Mouse (Mus musculus) intestine, embryonic 15.5 days (tissue): ENCODE results near the gene Gnb5. TPM values are rescaled to one million over a fixed set of nuclear protein-coding genes. Genes with fewer than 3 reads are reported as not detected.
A peak's percentile ranks its signal among the peaks of the same experiment; 100 is the strongest.

Source experiments
- ATAC-seq: fragments of 200-750 bp; cut with Nextera tagmentation; 2 replicates; pipeline ENCODE4 v1.8.0; 2017; ENCODE audit warnings: moderate TSS enrichment, moderate library complexity
- H3K27ac ChIP-seq: fragments of 300-500 bp; sonication (generic); 2 replicates; pipeline ENCODE4 v1.5.1; 2015; ENCODE audit warnings: mild to moderate bottlenecking, inconsistent platforms
- H3K27me3 ChIP-seq: fragments of 300-500 bp; sonication (generic); replicated peaks from 2 replicates; pipeline ENCODE4 v1.6.1; 2015; ENCODE audit warnings: inconsistent platforms
- H3K36me3 ChIP-seq: fragments of 300-500 bp; sonication (generic); 2 replicates; pipeline ENCODE4 v1.6.1; 2015; ENCODE audit warnings: inconsistent platforms
- H3K4me1 ChIP-seq: fragments of 300-500 bp; sonication (generic); replicated peaks from 2 replicates; pipeline ENCODE4 v1.6.1; 2015; ENCODE audit warnings: inconsistent platforms
- H3K4me2 ChIP-seq: fragments of 300-500 bp; sonication (generic); replicated peaks from 2 replicates; pipeline ENCODE4 v1.6.1; 2015; ENCODE audit warnings: mild to moderate bottlenecking, inconsistent platforms
- H3K4me3 ChIP-seq: fragments of 300-500 bp; sonication (generic); replicated peaks from 2 replicates; pipeline ENCODE4 v1.5.1; 2015; ENCODE audit warnings: inconsistent platforms
- H3K9ac ChIP-seq: fragments of 300-500 bp; sonication (generic); 2 replicates; pipeline ENCODE4 v1.6.1; 2015; ENCODE audit warnings: inconsistent platforms
- H3K9me3 ChIP-seq: fragments of 300-500 bp; sonication (generic); 2 replicates; pipeline ENCODE4 v1.6.1; 2016; ENCODE audit warnings: inconsistent platforms
- WGBS: fragments of 180-500 bp; shearing (Covaris S2); methylation state at CpG from one replicate; pipeline ENCODE4 v1.1.7; 2015; 5-methylcytosine and 5-hydroxymethylcytosine counted together
- polyA plus RNA-seq: library from polyadenylated mRNA; unstranded; fragments of >200 nt; fragmentation: Nextera tagmentation; extraction: Ambion mirVana; gene quantifications from 2 replicates; pipeline ENCODE4 v1.2.1, GENCODE M21; 2015

The Gnb5 gene
- 18.5 and 20.3 TPM in 2 replicates for polyA plus RNA-seq

DNA sequence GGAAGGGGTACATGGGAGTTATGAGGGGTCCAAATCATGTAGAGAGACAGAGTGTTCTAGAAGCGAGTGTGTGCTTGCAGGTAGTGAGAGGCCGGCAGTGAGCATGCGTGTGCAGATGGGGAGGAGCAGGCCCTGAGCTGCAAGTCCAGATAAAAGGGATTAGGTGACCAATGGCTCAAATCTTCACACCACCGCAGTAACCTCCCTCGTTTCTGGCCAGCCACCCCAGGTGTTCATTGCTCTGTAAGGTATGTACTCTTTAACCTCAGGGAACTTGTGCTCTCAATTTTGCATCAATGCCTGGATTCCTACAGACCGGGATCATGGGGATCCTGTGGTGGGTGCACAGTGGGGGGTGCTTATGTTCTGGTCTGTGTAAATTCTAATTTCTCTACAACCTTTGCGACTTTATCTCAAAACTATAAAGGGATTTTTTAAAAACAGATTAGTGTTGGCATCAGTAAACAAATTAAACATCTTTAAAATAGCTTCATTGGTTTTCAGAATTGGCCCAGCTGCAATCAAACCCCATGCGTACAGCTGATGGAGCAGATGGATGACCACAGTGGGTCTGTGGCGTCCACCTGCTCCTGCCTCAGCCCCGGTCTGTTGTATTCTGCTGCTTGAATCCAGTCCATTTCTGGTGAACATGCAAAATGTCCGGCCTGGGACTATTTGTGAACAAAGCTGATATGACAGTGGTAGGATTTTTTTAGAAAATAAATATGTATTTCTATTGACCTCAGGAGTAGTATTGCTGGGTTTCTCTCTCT lies at the start of gene Gnb5:
Gene Gnb5 (plus strand): TSS at position 163 of the 773 bp plus-strand sequence.
- Histone ChIP-seq H3K4me1 (no peaks in the 10 kb centered on the region), H3K4me2 (no peak within 1 kb of the TSS), H3K27me3 (no peaks in the 10 kb centered on the region), H3K27ac (no peak within 1 kb of the TSS), H3K4me3 (no peak within 1 kb of the TSS), H3K9ac (no peak within 1 kb of the TSS), H3K9me3 (no peaks in the 10 kb centered on the region), H3K36me3 (no peaks in the 10 kb centered on the region)
- ATAC-seq = no peak
- WGBS = 84% methylated on average over 11 of the region's 11 CpGs

DNA sequence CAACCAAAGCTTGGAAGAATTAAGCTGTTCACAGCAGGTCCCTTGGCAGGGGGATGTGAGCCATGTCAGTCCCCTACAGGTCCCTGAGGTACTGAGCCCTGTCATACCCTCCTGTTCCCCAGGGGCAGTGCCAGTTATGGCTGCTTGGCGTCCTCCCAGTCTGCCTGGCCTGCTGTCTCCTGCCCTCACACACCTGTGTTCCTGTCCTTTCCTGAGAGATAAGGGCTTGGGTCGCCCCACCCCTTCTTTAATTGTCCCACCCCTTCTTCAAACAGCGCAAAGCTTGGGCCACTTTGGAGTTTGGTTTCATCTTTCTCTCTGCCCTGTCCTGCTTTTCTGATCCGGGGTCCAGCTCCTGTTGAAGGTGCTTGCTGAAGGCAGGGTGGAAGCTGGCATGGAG lies 47.3 kb upstream of the Gnb5 start:
- H3K36me3 ChIP-seq = no peaks in the 10 kb centered on the region
- H3K27ac ChIP-seq = no peak overlapping the region
- H3K27me3 ChIP-seq = no peaks in the 10 kb centered on the region
- no peak overlapping the region for H3K4me3 ChIP-seq
- H3K9me3 ChIP-seq = no peaks in the 10 kb centered on the region
- ATAC-seq = peak; percentile 48; the same call in 1 of the 2 replicates
- peaks cover 4% of the 10 kb centered on the region; the same call in 1 of the 2 replicates for H3K4me1 ChIP-seq
- no peak overlapping the region for H3K9ac ChIP-seq
- WGBS = 37% methylated on average over 4 of the region's 4 CpGs
- no peak overlapping the region for H3K4me2 ChIP-seq

DNA sequence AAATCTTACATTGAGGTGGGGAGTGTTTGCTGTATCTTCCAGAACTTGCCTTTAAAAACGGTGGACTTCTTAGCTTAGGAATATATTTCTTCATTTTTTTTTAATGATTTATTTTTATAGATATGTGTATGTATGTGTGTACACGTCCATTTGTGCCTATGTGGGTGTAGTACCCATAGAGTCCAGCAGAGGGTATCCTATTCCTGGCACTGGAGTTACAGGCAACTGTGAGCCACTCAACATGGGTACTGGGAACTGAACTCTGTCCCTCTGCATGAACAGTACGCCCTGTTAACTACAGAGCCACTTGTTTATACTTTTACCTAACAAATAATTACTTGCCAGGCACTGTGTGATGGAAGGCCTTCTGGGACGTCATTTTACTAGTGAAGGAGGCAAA lies 46.4 kb upstream of the Gnb5 start:
- ATAC-seq = no peak
- no peak overlapping the region for H3K9ac ChIP-seq
- H3K36me3 ChIP-seq = no peaks in the 10 kb centered on the region
- no peak overlapping the region for H3K4me3 ChIP-seq
- no peak overlapping the region for H3K4me2 ChIP-seq
- H3K9me3 ChIP-seq = no peaks in the 10 kb centered on the region
- H3K27ac ChIP-seq = no peak overlapping the region
- H3K27me3 ChIP-seq = no peaks in the 10 kb centered on the region
- H3K4me1 ChIP-seq = peaks cover 4% of the 10 kb centered on the region; the same call in 1 of the 2 replicates
- 81% methylated on average over 4 of the region's 4 CpGs for WGBS

DNA sequence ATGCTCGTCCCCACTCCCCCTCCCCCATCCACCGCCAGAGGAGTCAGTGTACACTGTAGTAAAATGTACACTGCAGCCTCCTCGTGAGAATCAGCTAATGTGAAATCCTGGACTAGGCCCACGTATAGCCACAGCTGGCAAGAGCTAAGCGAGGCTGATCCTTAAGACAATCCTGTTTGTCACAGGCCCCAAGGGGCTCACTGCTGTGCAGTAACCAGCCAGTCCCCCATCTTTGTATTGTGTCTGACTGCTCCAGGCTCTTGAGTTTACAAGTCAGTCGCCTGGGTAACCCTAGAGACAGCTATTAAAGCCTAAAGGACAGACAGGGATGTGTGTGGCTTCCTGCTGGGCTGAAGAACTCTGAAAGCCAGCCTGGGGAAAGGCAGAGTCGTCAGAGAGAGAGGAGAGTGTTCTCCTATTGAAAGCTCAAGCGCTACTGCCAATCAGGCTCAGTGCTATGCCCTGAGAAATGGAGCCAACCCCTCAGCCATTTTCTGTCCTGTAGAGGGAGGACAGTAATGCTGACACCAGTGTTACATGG lies 44.7 kb upstream of the Gnb5 start:
- Histone ChIP-seq H3K27me3 (no peaks in the 10 kb centered on the region), H3K4me1 (peaks cover 4% of the 10 kb centered on the region; the same call in 1 of the 2 replicates), H3K9me3 (no peaks in the 10 kb centered on the region), H3K9ac (no peak overlapping the region), H3K36me3 (no peaks in the 10 kb centered on the region), H3K27ac (no peak overlapping the region), H3K4me2 (no peak overlapping the region), H3K4me3 (no peak overlapping the region)
- 26% methylated on average over 8 of the region's 8 CpGs for WGBS
- no peak for ATAC-seq

DNA sequence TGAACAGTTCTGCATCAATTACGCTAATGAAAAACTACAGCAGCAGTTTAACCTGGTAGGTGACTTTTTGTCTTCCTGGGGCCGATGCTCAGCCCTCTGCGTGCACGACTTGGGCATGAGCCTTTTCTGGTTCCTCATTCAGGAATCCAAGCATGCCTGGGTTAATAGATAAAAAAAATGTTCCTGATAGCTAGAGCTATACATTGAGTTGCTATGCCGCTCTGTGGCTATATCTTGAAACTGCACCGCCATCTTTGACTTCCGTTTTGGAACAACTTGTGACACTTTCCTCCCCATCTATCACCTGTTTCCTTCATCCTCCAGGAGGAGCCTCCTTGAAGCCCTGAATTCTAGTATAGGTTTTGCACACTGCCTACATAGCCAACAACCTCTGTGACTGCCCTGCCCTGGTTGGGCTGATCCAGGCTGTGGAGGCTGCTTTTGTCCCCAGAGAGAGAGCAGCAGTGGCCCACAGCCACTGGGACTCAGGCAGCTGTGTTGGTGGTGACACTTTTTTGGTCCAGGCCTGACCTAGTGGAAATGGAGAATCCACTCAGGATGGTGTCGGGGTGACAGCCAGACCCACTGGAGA lies 43.8 kb upstream of the Gnb5 start:
- WGBS = 73% methylated on average over 8 of the region's 8 CpGs
- ATAC-seq = no peak
- no peaks in the 10 kb centered on the region for H3K27me3 ChIP-seq
- no peak overlapping the region for H3K4me2 ChIP-seq
- no peak overlapping the region for H3K9ac ChIP-seq
- H3K4me3 ChIP-seq = no peak overlapping the region
- no peak overlapping the region for H3K27ac ChIP-seq
- H3K9me3 ChIP-seq = no peaks in the 10 kb centered on the region
- peaks cover 4% of the 10 kb centered on the region; the same call in 1 of the 2 replicates for H3K4me1 ChIP-seq
- H3K36me3 ChIP-seq = no peaks in the 10 kb centered on the region

DNA sequence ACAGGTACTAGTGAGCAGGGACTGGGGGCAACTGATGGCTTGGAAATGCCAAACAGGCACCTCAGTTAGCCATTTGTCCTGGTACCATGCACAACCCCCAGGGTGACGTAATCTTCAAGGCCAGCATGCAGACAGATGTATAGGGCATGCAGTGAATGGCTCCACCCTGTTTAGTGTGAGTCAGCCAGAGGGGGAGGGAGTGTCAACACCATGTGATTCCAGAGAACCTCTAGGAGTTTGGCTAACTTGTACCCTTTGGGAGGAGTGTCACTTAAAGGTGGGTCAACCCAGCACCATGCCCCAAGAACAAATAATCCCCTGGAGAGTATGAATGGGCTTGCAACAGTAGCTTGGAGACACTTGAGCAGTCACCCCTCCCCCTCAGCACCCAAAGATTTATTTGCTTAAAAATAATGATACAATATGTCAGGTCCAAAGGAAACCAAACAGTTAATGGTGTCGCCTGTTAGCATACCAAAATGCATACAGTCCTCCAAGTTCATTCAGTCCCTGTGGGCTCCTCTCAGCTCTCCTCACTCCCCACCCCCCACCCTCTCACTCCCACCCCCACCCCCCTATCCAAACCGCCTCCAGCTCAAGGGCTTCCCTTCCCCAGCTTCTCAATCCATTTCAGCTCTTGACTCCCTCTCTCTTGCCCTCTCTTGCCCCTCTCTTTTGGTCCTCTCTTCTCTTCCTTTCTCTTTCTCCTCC lies 41.9 kb upstream of the Gnb5 start:
- Histone ChIP-seq H3K9ac (no peak overlapping the region), H3K4me2 (no peak overlapping the region), H3K27me3 (no peaks in the 10 kb centered on the region), H3K27ac (no peak overlapping the region), H3K36me3 (no peaks in the 10 kb centered on the region), H3K4me3 (no peak overlapping the region), H3K9me3 (no peaks in the 10 kb centered on the region), H3K4me1 (peaks cover 4% of the 10 kb centered on the region; the same call in 1 of the 2 replicates)
- peak; percentile 86 for ATAC-seq
- 46% methylated on average over 3 of the region's 3 CpGs for WGBS

DNA sequence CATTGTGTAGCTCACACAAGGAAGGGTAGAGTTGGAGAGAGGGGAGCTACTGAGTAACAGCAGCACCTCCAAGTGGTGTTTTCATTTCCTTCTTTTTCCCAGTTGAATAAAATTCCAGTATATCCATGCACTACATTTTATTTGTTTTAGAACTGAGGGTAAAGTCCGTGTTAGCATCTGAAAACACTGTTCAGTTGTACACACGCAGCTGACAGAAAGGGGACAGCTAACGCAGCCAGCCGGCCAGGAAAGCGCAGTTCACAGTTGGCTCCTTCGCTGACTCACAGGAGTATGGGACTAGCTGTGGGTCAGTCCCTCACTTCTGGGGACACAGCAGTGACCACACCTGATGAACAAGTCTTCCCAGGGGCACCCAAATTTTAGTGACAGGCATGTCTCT lies 38.9 kb upstream of the Gnb5 start:
- H3K27me3 ChIP-seq = no peaks in the 10 kb centered on the region
- WGBS = 68% methylated on average over 6 of the region's 6 CpGs
- H3K4me2 ChIP-seq = no peak overlapping the region
- H3K4me3 ChIP-seq = no peak overlapping the region
- no peak overlapping the region for H3K9ac ChIP-seq
- H3K36me3 ChIP-seq = no peaks in the 10 kb centered on the region
- no peak for ATAC-seq
- no peaks in the 10 kb centered on the region for H3K4me1 ChIP-seq
- H3K27ac ChIP-seq = no peak overlapping the region
- no peaks in the 10 kb centered on the region for H3K9me3 ChIP-seq

DNA sequence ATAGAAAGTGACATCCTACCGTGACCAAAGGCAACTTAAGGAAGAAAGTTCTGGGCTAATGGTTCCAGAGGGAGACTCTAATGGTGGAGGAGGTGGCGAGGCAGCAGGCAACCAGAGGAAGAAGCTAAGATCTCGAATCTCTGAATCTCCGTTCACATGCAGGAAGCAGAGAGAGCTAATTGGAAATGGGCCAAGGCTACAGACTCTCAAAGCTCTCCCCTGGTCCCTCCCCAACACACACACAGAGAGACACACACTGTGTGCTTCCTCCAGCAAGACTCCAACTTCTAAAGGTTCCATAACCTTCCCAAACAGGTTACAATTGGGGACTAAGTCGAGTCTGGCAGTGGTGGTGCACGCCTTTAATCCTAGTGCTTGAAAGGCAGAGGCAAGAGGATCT lies 35.7 kb upstream of the Gnb5 start:
- H3K27ac ChIP-seq = no peak overlapping the region
- no peaks in the 10 kb centered on the region for H3K27me3 ChIP-seq
- no peak overlapping the region for H3K4me2 ChIP-seq
- H3K36me3 ChIP-seq = no peaks in the 10 kb centered on the region
- H3K9me3 ChIP-seq = no peaks in the 10 kb centered on the region
- no peak for ATAC-seq
- H3K4me1 ChIP-seq = no peaks in the 10 kb centered on the region
- H3K4me3 ChIP-seq = no peak overlapping the region
- no peak overlapping the region for H3K9ac ChIP-seq
- 64% methylated on average over 6 of the region's 6 CpGs for WGBS

DNA sequence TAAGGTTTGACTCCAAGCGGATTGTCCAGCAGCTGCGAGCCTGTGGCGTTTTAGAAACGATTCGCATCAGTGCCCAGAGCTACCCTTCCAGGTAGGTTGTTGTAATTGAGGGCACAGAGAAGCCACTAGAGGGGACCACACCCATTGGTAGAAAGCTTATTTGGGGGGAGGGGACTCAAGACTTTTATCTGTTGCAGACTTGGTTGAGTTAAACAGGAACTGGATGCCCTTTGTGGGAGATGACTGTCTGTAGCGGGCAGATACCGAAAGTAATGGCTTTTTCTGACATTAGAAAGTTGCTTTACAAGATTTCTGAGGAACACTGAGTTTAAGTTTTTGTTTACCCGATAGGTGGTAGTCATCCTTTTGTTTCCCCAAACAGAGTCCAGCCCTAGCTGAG lies 34.5 kb upstream of the Gnb5 start:
- WGBS = 91% methylated on average over 8 of the region's 8 CpGs
- Histone ChIP-seq H3K9me3 (no peaks in the 10 kb centered on the region), H3K27ac (no peak overlapping the region), H3K9ac (no peak overlapping the region), H3K4me3 (no peak overlapping the region), H3K27me3 (no peaks in the 10 kb centered on the region), H3K4me1 (no peaks in the 10 kb centered on the region), H3K4me2 (no peak overlapping the region), H3K36me3 (no peaks in the 10 kb centered on the region)
- ATAC-seq = no peak

DNA sequence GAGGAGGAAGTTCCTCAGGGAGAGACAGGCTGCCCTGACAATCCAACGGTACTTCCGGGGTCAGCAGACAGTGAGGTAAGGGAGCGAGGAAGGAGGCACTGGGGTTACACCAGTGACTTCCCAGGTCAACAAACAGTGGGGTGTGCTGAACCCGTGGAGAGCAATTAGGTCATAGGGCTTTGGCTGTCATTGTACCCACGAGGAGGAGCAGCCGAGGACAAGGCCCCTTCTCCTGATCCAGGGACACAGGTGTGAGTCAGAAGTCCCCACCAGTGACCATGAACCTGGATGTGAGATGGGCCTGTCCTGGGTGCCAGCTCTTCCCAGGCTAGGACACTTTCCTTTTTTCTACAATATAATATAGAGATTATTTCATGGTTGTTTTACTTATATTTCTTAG lies 32.4 kb upstream of the Gnb5 start:
- 74% methylated on average over 6 of the region's 6 CpGs for WGBS
- no peak for ATAC-seq
- H3K4me2 ChIP-seq = no peak overlapping the region
- no peaks in the 10 kb centered on the region for H3K27me3 ChIP-seq
- H3K4me3 ChIP-seq = no peak overlapping the region
- no peak overlapping the region for H3K27ac ChIP-seq
- no peaks in the 10 kb centered on the region for H3K36me3 ChIP-seq
- no peak overlapping the region for H3K9ac ChIP-seq
- no peaks in the 10 kb centered on the region for H3K9me3 ChIP-seq
- H3K4me1 ChIP-seq = no peaks in the 10 kb centered on the region

DNA sequence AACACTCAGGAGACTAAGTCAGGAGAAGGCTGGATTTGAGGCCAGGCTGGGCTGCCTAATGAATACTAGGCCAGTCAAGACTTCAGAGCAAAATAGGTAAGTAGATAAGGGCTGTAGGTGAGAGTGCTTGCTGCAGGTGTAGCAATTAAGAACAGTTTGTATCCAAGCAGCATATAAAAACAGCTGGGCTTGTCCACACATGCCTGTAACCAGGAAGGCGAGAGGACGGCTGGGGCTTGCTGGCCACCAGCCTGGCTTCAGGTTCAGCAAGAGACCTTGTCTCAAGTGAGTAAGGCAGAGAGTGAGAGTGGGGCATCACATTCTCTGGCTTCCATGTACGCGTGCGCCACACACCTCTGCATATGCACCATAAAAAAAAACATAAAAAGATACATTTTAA lies 31.6 kb upstream of the Gnb5 start:
- H3K9ac ChIP-seq = no peak overlapping the region
- H3K36me3 ChIP-seq = no peaks in the 10 kb centered on the region
- WGBS = 91% methylated on average over 5 of the region's 5 CpGs
- H3K4me1 ChIP-seq = no peaks in the 10 kb centered on the region
- H3K9me3 ChIP-seq = no peaks in the 10 kb centered on the region
- ATAC-seq = no peak
- no peak overlapping the region for H3K27ac ChIP-seq
- no peak overlapping the region for H3K4me2 ChIP-seq
- no peaks in the 10 kb centered on the region for H3K27me3 ChIP-seq
- no peak overlapping the region for H3K4me3 ChIP-seq

DNA sequence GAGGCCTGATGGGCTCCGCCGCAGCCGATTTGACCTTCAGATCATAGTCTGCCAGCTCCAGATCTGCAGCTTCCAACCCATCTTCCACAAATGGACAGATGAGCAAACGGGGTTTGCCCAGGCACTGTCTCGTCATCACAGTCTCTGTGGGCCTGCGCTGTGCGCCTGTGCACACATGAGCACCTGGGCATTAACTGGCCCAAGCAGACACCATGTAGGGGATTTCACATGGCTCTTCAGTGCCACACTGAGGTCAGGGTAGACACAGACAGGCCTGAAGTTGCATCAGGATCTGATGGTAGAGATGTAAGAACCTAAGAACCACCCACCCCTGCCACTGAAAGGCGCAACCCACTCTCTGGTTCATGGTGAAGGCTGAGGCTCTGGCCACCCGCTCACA lies 31.0 kb upstream of the Gnb5 start:
- H3K27me3 ChIP-seq = no peaks in the 10 kb centered on the region
- no peak for ATAC-seq
- H3K36me3 ChIP-seq = no peaks in the 10 kb centered on the region
- 93% methylated on average over 9 of the region's 9 CpGs for whole genome bisulfite sequencing
- H3K4me2 ChIP-seq = no peak overlapping the region
- H3K9me3 ChIP-seq = no peaks in the 10 kb centered on the region
- H3K4me1 ChIP-seq = no peaks in the 10 kb centered on the region
- H3K4me3 ChIP-seq = no peak overlapping the region
- no peak overlapping the region for H3K9ac ChIP-seq
- no peak overlapping the region for H3K27ac ChIP-seq
